ENCODE assay signal across 30 mouse cellular contexts in genomic region chr7:75686827-75687164, GRCm38 (mm10).
DNase-seq lines count a peak whose midpoint lies in the region; ATAC-seq and TF ChIP-seq lines count a peak whose summit lies in the region.
"Had no signal": no experiment of that assay in that cellular context is flagged by ENCODE, and none has a peak within 500 bp of the region (broad histone marks: within the 10 kb centered on the region; RNA-seq: fewer than 3 reads in every experiment).

No protein-coding gene starts in this region.

- WGBS in kidney, adult 2 months = 88% methylated on average over 1 of the region's 1 CpGs
- 35% methylated on average over 1 of the region's 1 CpGs for WGBS in spleen, adult 2 months
- WGBS in hindbrain, embryonic 13.5 days = 93% methylated on average over 1 of the region's 1 CpGs

- TF ChIP-seq CTCF in kidney, adult 2 months (conservative IDR thresholded peaks at IDR 0.05; ENCODE audit: insufficient read depth, insufficient read length, low read depth, low read length) = no peak
- no peak for TF ChIP-seq CTCF in spleen, adult 2 months (IDR thresholded peaks at IDR 0.05; ENCODE audit: extremely low read depth, insufficient read depth, insufficient read length, insufficient replicate concordance)

- no peaks in the 10 kb centered on the region for H3K9me3 ChIP-seq in hindbrain, embryonic 13.5 days
- H3K9me3 ChIP-seq: heart, embryonic 13.5 days; hindbrain, embryonic 10.5 days; intestine, embryonic 15.5 days; limb, embryonic 12.5 days; midbrain, embryonic 15.5 days; neural tube, embryonic 15.5 days had no signal

- DNase-seq in kidney, adult 2 months = no peak
- DNase-seq in kidney, postnatal 25 days = no peak
- DNase-seq in spleen, adult 2 months (ENCODE audit: low read depth in 1 of 2, low spot score in 2 of 2) = no peak
- DNase-seq in spleen, postnatal 36 days (ENCODE audit: low spot score in 2 of 2) = no peak
- DNase-seq in adrenal gland, postnatal 25 days = no peak
- DNase-seq: adrenal gland, postnatal 10 days; cerebellum, adult 2 months; cerebellum, postnatal 14 days; gastrocnemius, postnatal 10 days; heart, postnatal 14 days; kidney, adult 8-10 months; retina, postnatal 1 day; right cerebral cortex, postnatal 14 days; thymus, adult 18-20 months had no signal

- no peak for TF ChIP-seq POLR2A in kidney, adult 2 months (IDR thresholded peaks at IDR 0.05; ENCODE audit: low read depth, low read length)
- TF ChIP-seq POLR2A in spleen, adult 2 months (IDR thresholded peaks at IDR 0.05; ENCODE audit: low read depth, low read length) = no peak

- H3K27me3 ChIP-seq in kidney, adult 2 months (replicated peaks; ENCODE audit: control insufficient read depth, insufficient read depth, low read length) = no peaks in the 10 kb centered on the region
- H3K27me3 ChIP-seq in spleen, adult 2 months (ENCODE audit: control insufficient read depth, insufficient read depth, low read length) = no peaks in the 10 kb centered on the region
- H3K27me3 ChIP-seq in hindbrain, embryonic 13.5 days = no peaks in the 10 kb centered on the region
- H3K27me3 ChIP-seq: heart, embryonic 13.5 days; intestine, embryonic 15.5 days; limb, embryonic 12.5 days; midbrain, embryonic 15.5 days; neural tube, embryonic 15.5 days; Patski had no signal

- no peak overlapping the region for H3K9ac ChIP-seq in hindbrain, embryonic 13.5 days
- H3K9ac ChIP-seq: heart, embryonic 13.5 days; intestine, embryonic 15.5 days; limb, embryonic 12.5 days; liver, embryonic 14.5 days; midbrain, embryonic 15.5 days; neural tube, embryonic 15.5 days had no signal

- no peak overlapping the region for H3K4me2 ChIP-seq in hindbrain, embryonic 13.5 days
- H3K4me2 ChIP-seq: heart, embryonic 13.5 days; intestine, embryonic 15.5 days; limb, embryonic 12.5 days; midbrain, embryonic 15.5 days; neural tube, embryonic 15.5 days had no signal

- H3K4me1 ChIP-seq in kidney, adult 2 months (ENCODE audit: control insufficient read depth, insufficient read depth, low read length) = no peaks in the 10 kb centered on the region
- H3K4me1 ChIP-seq in spleen, adult 2 months (ENCODE audit: control insufficient read depth, insufficient read depth, insufficient read length) = peaks cover 8% of the 10 kb centered on the region
- H3K4me1 ChIP-seq in hindbrain, embryonic 13.5 days (replicated peaks) = no peaks in the 10 kb centered on the region
- H3K4me1 ChIP-seq: heart, embryonic 13.5 days; hindbrain, embryonic 10.5 days; intestine, embryonic 15.5 days; midbrain, embryonic 15.5 days; neural tube, embryonic 15.5 days had no signal

- H3K36me3 ChIP-seq in kidney, adult 2 months (ENCODE audit: control insufficient read depth, insufficient read depth, low read length) = peaks cover 1% of the 10 kb centered on the region; the same call in 1 of the 2 replicates
- H3K36me3 ChIP-seq in spleen, adult 2 months (ENCODE audit: control insufficient read depth, insufficient read depth, low read length) = peaks cover 26% of the 10 kb centered on the region
- H3K36me3 ChIP-seq in hindbrain, embryonic 13.5 days = peaks cover 4% of the 10 kb centered on the region; the same call in 1 of the 2 replicates
- H3K36me3 ChIP-seq: midbrain, embryonic 15.5 days; neural tube, embryonic 15.5 days had no signal

- H3K4me3 ChIP-seq in kidney, adult 2 months (ENCODE audit: insufficient read depth, low read depth, low read length) = no peak overlapping the region
- no peak overlapping the region for H3K4me3 ChIP-seq in spleen, adult 2 months (ENCODE audit: extremely low read depth, insufficient read depth, insufficient read length)
- no peak overlapping the region for H3K4me3 ChIP-seq in hindbrain, embryonic 13.5 days
- H3K4me3 ChIP-seq: erythroblast, embryonic 14.5 days; heart, embryonic 13.5 days; hindbrain, embryonic 10.5 days; intestine, embryonic 15.5 days; left cerebral cortex, adult 2 months; limb, embryonic 12.5 days; midbrain, embryonic 15.5 days; neural tube, embryonic 15.5 days had no signal

- peak; percentile 28; the same call in 1 of the 2 replicates for ATAC-seq in granulocyte monocyte progenitor cell, adult 5-6 weeks (replicated peaks; ENCODE audit: poor library complexity, severe bottlenecking)
- ATAC-seq in hindbrain, embryonic 13.5 days (ENCODE audit: low FRiP score) = no peak
- ATAC-seq: forebrain, embryonic 16.5 days; hindbrain, postnatal 0 days; intestine, embryonic 15.5 days; midbrain, embryonic 15.5 days; Patski had no signal

- H3K27ac ChIP-seq in kidney, adult 2 months (ENCODE audit: insufficient read depth, low read depth, low read length) = peak overlapping the region; percentile 56; the same call in 1 of the 2 replicates
- peak overlapping the region; percentile 91 for H3K27ac ChIP-seq in spleen, adult 2 months (ENCODE audit: insufficient read depth, low read length)
- H3K27ac ChIP-seq in hindbrain, embryonic 13.5 days = no peak overlapping the region
- H3K27ac ChIP-seq: heart, embryonic 13.5 days; hindbrain, embryonic 10.5 days; hindbrain, postnatal 0 days; intestine, embryonic 15.5 days; kidney, postnatal 0 days; left cerebral cortex, adult 2 months; limb, embryonic 12.5 days; liver, embryonic 14.5 days; midbrain, embryonic 15.5 days; neural tube, embryonic 15.5 days; stomach, postnatal 0 days had no signal
